Mouse (Mus musculus) megakaryocyte-erythroid progenitor cell, adult 5-6 weeks (primary cell): ENCODE measurements at regions not wholly inside any gene's neighbourhood (a gene's known extent, or its start where the extent isn't known, plus 50 kb on each side); places are given as distances from the start of the nearest gene placed in this dataset.

ENCODE experiments used
- ATAC-seq: replicated peaks from 2 replicates; pipeline ENCODE4 v1.8.0; 2016; ENCODE audit warnings: mild to moderate bottlenecking, inconsistent platforms; ENCODE audit not compliant: severe bottlenecking, poor library complexity, low FRiP score, low TSS enrichment

- no peak for ATAC-seq
Measured at GRCm38 (mm10) chr14:105056171-105056570, 121.0 kb downstream of the Rbm26 start.

- ATAC-seq: no peak
Measured at GRCm38 (mm10) chr14:105038798-105039197, 138.3 kb downstream of the Rbm26 start.

- peak; percentile 90 for ATAC-seq
Measured at GRCm38 (mm10) chr14:105034712-105035377, 142.3 kb downstream of the Rbm26 start.

GRCm38 (mm10) chr14:105019971-105020370 is 157.2 kb downstream of the Rbm26 start:
- ATAC-seq: no peak

- no peak for ATAC-seq
Measured at GRCm38 (mm10) chr14:105016089-105016846, 160.9 kb downstream of the Rbm26 start.

- ATAC-seq: no peak
Measured at GRCm38 (mm10) chr14:105015278-105015677, 161.8 kb downstream of the Rbm26 start.

GRCm38 (mm10) chr14:105010742-105011141 is 166.4 kb downstream of the Rbm26 start:
- no peak for ATAC-seq

- no peak for ATAC-seq
Measured at GRCm38 (mm10) chr14:105008331-105008730, 168.8 kb downstream of the Rbm26 start.

GRCm38 (mm10) chr14:104994066-104994465 is 183.1 kb downstream of the Rbm26 start:
- no peak for ATAC-seq

- no peak for ATAC-seq
Measured at GRCm38 (mm10) chr14:104966046-104966445, 211.1 kb downstream of the Rbm26 start.

- no peak for ATAC-seq
Measured at GRCm38 (mm10) chr14:104943450-104943849, 233.7 kb downstream of the Rbm26 start.

- ATAC-seq: no peak
Measured at GRCm38 (mm10) chr14:104939961-104940360, 237.2 kb downstream of the Rbm26 start.

- ATAC-seq: no peak
Measured at GRCm38 (mm10) chr14:104937083-104937864, 239.9 kb downstream of the Rbm26 start.

GRCm38 (mm10) chr14:104935956-104936355 is 241.2 kb downstream of the Rbm26 start:
- no peak for ATAC-seq

GRCm38 (mm10) chr14:104905706-104906105 is 271.4 kb downstream of the Rbm26 start:
- no peak for ATAC-seq

- no peak for ATAC-seq
Measured at GRCm38 (mm10) chr14:104902120-104903027, 274.8 kb downstream of the Rbm26 start.

- ATAC-seq: peak; percentile 97
Measured at GRCm38 (mm10) chr14:104901072-104901471, 276.1 kb downstream of the Rbm26 start.

- no peak for ATAC-seq
Measured at GRCm38 (mm10) chr14:104871203-104871602, 305.9 kb downstream of the Rbm26 start.

GRCm38 (mm10) chr14:104867540-104867939 is 309.6 kb downstream of the Rbm26 start:
- ATAC-seq: no peak
